Mouse (Mus musculus): Measurements from ENCODE around the gene Stc2.

GRCm38 (mm10) chr11:31368965-31369647 lies 768 bp downstream of the Stc2 start:
- TF ChIP-seq EP300 (IDR thresholded peaks at IDR 0.05; ENCODE audit: low read depth) = no peak
- TF ChIP-seq CTCF (IDR thresholded peaks at IDR 0.05; ENCODE audit: low read depth) = no peak

Measured in liver, postnatal 0 days (tissue).